Mouse (Mus musculus): ENCODE results near the gene Fam206a.

The Fam206a gene

GRCm38 (mm10) chr4:56801907-56802668, at the start of gene Fam206a, which contains the start of gene Elp1:
TSS of gene Fam206a (plus strand) at chr4:56802345.
TSS of gene Elp1 (minus strand) at chr4:56802331.
- peak; percentile 97 to 99 for DNase-seq (ENCODE audit: low spot score in 2 of 2)

DNA sequence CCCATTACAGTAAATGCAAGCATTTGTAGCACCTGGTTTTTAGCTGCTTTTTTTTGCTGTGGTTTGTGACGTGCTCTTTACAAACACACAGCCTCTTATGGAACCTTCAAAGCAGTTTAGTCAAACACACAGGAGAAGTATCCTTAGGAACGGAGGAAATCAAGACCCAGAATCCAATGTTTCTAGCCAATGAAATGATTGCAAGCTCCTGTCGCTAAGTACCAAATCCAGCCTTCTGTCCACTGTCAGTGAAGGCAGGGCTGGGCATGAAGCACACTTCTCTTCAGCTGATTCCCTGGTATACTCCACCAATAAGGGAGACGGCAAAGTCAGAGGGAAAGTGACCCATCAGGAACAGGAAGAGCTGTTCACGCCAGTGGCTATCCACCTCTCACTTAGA, 46.1 kb upstream of the Fam206a start:
- no peak for DNase-seq (ENCODE audit: low spot score in 2 of 2)

- no peak for DNase-seq (ENCODE audit: low spot score in 2 of 2)
These were observed 45.1 kb upstream of the Fam206a start for GRCm38 (mm10) chr4:56756966-56757600.

DNA sequence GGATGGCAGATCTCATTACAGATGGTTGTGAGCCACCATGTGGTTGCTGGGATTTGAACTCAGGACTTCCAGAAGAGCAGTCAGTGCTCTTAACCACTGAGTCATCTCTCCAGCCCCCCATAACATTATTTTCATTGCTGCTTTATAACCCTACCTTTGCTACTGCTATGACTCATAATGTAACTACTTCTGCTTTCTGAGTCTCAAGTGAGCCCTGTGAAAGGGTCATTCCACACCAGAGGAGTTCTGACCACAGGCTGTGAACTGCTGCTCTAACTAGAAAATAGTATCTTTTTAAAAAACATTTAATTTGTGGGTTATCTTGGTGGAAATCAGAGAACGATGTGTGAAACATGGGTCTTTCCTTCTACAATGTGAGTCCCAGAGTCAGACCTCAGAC, 44.5 kb upstream of the Fam206a start:
- DNase-seq (ENCODE audit: low spot score in 2 of 2) = no peak

GRCm38 (mm10) chr4:56767861-56768284, 34.3 kb upstream of the Fam206a start:
- DNase-seq (ENCODE audit: low spot score in 2 of 2) = no peak

GRCm38 (mm10) chr4:56768913-56769312, 33.2 kb upstream of the Fam206a start:
- DNase-seq (ENCODE audit: low spot score in 2 of 2) = no peak

DNA sequence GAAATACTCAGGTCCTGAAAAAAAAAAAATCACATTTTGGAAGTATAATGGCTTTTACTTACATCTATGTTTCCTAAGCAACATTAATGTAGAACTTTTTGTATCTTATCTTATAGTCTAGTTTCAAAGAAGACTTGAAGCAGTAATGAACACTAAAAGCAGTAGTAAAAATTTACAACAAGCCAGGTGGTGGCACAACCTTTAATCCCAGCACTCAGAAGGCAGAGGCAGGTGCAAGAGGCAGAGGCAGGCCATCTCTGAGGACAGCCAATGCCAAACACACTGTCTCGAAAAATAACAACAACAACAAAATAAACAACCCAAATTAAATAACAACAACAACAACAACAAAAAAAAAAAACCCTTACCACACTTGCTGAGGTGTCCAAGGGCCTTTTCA, 31.1 kb upstream of the Fam206a start:
- DNase-seq (ENCODE audit: low spot score in 2 of 2) = no peak

DNA sequence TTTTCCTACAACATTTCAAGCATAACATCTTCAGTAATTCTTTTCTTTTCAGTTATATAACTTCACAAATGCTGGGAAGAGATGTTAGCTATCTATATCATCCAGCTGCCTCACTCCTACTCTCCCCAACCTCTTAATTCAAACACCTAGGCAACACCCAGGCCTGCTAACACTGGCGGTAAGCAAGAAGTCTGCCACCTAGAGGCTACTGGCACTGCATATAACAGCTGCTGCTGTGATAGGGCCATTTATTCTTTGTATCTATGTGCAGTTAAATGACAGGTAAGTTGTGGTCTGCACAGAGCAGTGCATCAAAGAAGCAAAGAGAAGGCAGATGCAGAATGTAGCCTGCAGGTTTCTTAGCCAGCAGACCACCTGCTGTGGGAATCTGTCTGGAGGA, 10.8 kb upstream of the Fam206a start:
- peak in 1 of 2 experiments; percentile 37 for DNase-seq (ENCODE audit: low spot score in 2 of 2)

- DNase-seq (ENCODE audit: low spot score in 2 of 2) = no peak
These were observed 565 bp downstream of the Fam206a start for GRCm38 (mm10) chr4:56802669-56803150.

DNA sequence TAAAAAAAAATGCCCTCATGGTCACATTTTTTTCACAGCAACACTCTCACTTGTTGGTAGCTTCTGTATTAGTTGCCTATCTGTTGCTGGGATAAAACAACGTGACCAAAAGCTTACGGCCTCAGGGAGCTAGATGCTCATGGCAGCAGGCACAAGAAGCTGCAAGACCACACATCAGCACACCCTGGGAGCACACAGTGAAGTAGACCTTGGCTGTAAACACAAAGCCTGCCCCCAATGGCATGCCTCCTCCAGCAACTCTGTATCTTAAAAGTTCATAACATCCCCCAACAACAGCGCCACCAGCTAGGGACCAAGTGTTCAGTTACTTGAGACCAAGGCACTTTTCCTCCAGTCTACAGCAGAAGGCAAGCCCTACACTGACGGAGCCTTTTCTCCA, 6.9 kb downstream of the Fam206a start:
- no peak for DNase-seq (ENCODE audit: low spot score in 2 of 2)

DNA sequence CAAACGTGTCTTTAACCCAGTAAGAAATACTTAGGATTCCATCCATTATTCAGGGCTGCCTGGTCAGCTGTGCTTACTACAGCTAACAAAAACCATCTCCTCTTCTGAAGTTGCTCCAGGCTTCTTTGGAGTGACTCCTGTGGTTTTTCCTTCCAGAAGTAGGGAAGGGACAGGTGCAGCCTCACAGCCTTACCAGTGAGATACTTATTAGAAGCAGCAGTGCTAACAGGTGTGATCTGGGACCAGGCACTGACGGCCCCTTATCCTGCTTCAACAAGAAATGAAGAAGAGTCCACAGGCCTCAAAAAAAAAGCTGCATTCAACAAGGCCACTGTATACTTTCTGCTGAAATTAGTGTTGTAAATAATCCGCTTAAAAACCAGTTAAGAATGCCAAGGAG, 9.5 kb downstream of the Fam206a start:
- DNase-seq (ENCODE audit: low spot score in 2 of 2) = no peak

GRCm38 (mm10) chr4:56812096-56812495, 10.0 kb downstream of the Fam206a start:
- DNase-seq (ENCODE audit: low spot score in 2 of 2) = no peak

DNA sequence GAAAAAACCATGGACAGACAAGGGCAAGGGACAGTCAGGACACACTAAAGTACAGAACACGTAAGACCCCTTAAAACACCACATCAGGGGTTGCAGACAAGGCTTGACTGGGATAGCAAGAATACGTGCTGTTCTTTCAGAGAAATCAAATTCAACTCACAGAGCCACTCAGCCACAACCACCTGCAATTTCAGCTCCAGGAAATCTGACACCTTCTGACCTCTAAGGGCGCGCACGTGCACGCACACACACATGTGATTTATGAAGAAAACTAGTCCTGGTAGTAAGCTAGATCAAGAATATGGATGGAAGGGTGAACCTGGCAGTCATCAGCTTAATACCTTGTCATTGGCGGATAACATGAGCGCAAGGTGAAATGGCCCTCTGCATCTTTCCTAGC, 13.0 kb downstream of the Fam206a start:
- DNase-seq (ENCODE audit: low spot score in 2 of 2) = no peak

GRCm38 (mm10) chr4:56820017-56820550, 17.9 kb downstream of the Fam206a start:
- no peak for DNase-seq (ENCODE audit: low spot score in 2 of 2)

DNA sequence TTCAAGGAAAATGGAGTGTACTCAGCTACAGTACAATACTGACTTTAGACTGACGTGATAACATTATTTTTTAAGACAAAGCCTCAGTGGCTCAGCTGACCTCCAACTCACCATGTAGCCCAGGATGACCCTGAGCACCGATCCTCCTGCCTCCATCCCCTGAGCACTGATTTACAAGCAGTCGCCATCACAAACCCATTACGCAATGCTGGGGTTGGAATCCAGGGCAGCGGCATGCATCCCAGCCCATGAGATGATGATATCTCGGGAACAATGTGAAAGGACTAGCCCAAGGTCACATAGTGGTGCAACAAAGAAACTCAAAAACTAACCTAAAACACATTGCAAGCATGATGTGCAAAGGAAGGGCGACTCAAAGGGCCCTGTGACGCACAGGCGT, 22.1 kb downstream of the Fam206a start:
- no peak for DNase-seq (ENCODE audit: low spot score in 2 of 2)

DNA sequence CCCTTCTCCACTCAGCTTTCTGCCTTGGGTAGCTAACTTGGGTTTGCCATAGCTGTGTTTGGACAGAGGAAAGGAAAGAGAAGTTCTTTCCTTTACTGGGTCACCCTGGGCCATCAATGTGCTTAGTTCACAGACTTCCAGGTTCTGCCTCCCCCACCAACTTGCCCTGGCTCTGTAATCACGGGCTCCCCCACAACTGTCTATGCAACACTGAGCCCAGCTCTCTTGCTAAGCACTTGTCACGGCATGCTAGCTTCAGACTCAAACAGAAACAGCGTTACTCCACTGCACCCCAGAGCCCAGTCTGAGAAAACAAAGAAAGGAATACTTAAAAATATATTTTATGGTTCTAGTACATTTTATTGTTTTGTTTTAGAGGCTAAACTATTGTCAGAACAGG, 26.8 kb downstream of the Fam206a start:
- DNase-seq (ENCODE audit: low spot score in 2 of 2) = no peak

DNA sequence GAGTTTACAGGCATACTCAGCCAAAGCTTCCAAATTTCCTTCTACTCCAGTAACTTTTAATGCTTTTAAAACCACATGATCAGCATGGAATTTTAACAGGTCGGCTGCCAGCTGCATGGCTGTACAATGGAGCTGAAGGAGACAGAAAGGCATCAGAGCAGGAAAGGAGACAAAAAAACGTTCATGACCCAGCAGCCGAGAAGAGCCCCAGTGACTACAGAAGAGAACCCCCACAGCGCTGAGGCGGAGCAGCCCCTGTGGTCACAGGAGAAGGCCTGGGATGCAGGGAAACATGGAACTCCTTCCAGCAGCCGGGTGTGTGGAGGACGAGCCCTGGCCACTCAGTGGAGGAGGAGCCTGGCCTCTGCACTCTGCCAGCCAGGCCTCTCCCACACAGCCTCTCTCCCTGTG, 27.4 kb downstream of the Fam206a start:
- DNase-seq (ENCODE audit: low spot score in 2 of 2) = peak in 1 of 2 experiments; percentile 15

GRCm38 (mm10) chr4:56831013-56831609, 29.0 kb downstream of the Fam206a start:
- DNase-seq (ENCODE audit: low spot score in 2 of 2) = no peak

GRCm38 (mm10) chr4:56831998-56832397, 29.9 kb downstream of the Fam206a start:
- DNase-seq (ENCODE audit: low spot score in 2 of 2) = no peak

- no peak for DNase-seq (ENCODE audit: low spot score in 2 of 2)
These were observed 35.5 kb downstream of the Fam206a start for GRCm38 (mm10) chr4:56837661-56838060.

GRCm38 (mm10) chr4:56840297-56840696, 38.2 kb downstream of the Fam206a start:
- DNase-seq (ENCODE audit: low spot score in 2 of 2) = no peak

GRCm38 (mm10) chr4:56842501-56842900, 40.4 kb downstream of the Fam206a start:
- no peak for DNase-seq (ENCODE audit: low spot score in 2 of 2)
